Mouse (Mus musculus) thymus, adult 2 months (tissue): Measurements from ENCODE around the gene Lrrc39.

Experiments used
- CTCF ChIP-seq: fragments of 200-500 bp; IDR thresholded peaks from 2 replicates; pipeline ENCODE4 v1.5.1; 2012; ENCODE audit warnings: mild to moderate bottlenecking, control low read depth, low read length, moderate library complexity, borderline replicate concordance; ENCODE audit not compliant: control insufficient read depth, poor library complexity, insufficient read depth; ENCODE audit errors: extremely low read depth
- POLR2A ChIP-seq: fragments of 200-500 bp; IDR thresholded peaks from 2 replicates; pipeline ENCODE4 v1.6.1; 2012; ENCODE audit warnings: mild to moderate bottlenecking, low read length, control low read depth, moderate library complexity; ENCODE audit not compliant: control insufficient read depth, poor library complexity, insufficient read depth; ENCODE audit errors: extremely low read depth

DNA sequence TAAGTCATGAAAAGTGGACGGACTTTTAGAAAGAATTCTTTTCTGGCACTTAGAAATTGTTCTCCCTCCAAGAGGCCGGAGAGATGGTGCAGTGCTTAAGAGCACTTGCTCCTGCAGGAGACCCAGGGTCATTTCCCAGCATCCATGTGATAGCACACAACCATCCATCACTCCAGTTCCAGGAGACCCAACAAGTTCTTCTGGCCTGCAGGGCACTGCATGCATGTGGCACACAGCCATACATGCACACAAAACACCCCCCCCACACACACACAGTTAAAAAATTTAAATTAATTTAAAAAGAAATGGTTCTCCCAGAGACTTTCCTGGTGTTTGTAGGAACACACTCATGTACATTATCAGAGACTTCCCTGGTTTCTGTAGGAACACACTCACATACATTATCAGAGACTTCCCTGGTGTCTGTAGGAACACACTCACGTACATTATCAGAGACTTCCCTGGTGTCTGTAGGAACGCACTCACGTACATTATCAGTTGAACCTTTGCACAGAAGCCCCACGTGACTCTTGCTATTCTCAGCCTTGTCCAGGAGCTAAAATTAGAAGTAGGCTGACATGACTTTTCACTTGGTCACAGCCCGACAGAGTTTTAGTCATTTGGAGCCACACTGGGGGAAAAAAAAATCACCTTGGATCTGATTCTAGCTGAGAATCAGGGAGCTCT lies at the start of gene Lrrc39:
- no peak for TF ChIP-seq CTCF
- TF ChIP-seq POLR2A: no peak
